Mouse (Mus musculus): Measurements from ENCODE around the gene Rft1. TPM values are rescaled to one million over a fixed set of nuclear protein-coding genes. Genes with fewer than 3 reads are reported as not detected.

The Rft1 gene
- polyA plus RNA-seq, 1 experiment: 18.1 TPM

DNA sequence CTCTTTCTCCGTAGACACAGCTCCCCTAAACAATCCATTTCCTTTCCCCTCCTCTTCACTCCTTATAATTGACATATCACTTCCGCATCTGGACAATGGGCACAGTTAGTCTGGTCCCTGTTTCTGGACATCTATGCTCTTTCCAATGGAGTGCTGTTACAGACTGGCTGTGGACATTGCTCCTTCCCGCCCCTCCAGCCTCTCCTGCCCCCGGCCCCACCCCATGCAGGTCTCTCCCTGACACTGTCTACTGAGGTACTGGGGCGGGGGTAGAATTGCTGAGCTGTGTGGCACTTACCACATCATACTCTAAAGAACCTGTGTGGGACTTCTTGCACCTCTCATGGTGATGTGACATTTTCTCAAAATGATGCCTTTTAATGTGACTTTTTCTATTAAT is 48.9 kb downstream of the Rft1 start:
- Histone ChIP-seq H3K9ac (ENCODE audit: low read depth, poor library complexity, severe bottlenecking) (no peak overlapping the region), H3K36me3 (ENCODE audit: control insufficient read depth, insufficient read depth, low read length, poor library complexity, severe bottlenecking) (no peaks in the 10 kb centered on the region), H3K4me3 (ENCODE audit: low read depth, low read length) (no peak overlapping the region), H3K9me3 (replicated peaks; ENCODE audit: control insufficient read depth, insufficient read depth, low read length, poor library complexity, severe bottlenecking) (no peaks in the 10 kb centered on the region), H3K27me3 (ENCODE audit: control insufficient read depth, insufficient read depth, low read length, poor library complexity, severe bottlenecking) (no peaks in the 10 kb centered on the region), H3K27ac (ENCODE audit: insufficient read depth, low read length) (no peak overlapping the region), H3K4me1 (ENCODE audit: control insufficient read depth, insufficient read depth, low read length) (no peaks in the 10 kb centered on the region)
- TF ChIP-seq POLR2A (IDR thresholded peaks at IDR 0.05; ENCODE audit: insufficient read depth, low read length) (no peak), EP300 (IDR thresholded peaks at IDR 0.05; ENCODE audit: insufficient read depth, low read depth, low read length) (no peak), CTCF (IDR thresholded peaks at IDR 0.05; ENCODE audit: low read depth, low read length) (no peak)

GRCm38 (mm10) chr14:30704098-30704855 is 50.1 kb downstream of the Rft1 start:
- no peak overlapping the region for H3K4me3 ChIP-seq (ENCODE audit: low read depth, low read length)
- H3K27ac ChIP-seq (ENCODE audit: insufficient read depth, low read length): no peak overlapping the region
- no peaks in the 10 kb centered on the region for H3K9me3 ChIP-seq (replicated peaks; ENCODE audit: control insufficient read depth, insufficient read depth, low read length, poor library complexity, severe bottlenecking)
- H3K9ac ChIP-seq (ENCODE audit: low read depth, poor library complexity, severe bottlenecking): no peak overlapping the region
- H3K27me3 ChIP-seq (ENCODE audit: control insufficient read depth, insufficient read depth, low read length, poor library complexity, severe bottlenecking): no peaks in the 10 kb centered on the region
- H3K4me1 ChIP-seq (ENCODE audit: control insufficient read depth, insufficient read depth, low read length): no peaks in the 10 kb centered on the region
- no peak for TF ChIP-seq CTCF (IDR thresholded peaks at IDR 0.05; ENCODE audit: low read depth, low read length)
- no peak for TF ChIP-seq EP300 (IDR thresholded peaks at IDR 0.05; ENCODE audit: insufficient read depth, low read depth, low read length)
- no peak for TF ChIP-seq POLR2A (IDR thresholded peaks at IDR 0.05; ENCODE audit: insufficient read depth, low read length)
- H3K36me3 ChIP-seq (ENCODE audit: control insufficient read depth, insufficient read depth, low read length, poor library complexity, severe bottlenecking): no peaks in the 10 kb centered on the region

- peaks cover 10% of the 10 kb centered on the region for H3K27me3 ChIP-seq (ENCODE audit: control insufficient read depth, insufficient read depth, low read length, poor library complexity, severe bottlenecking)
Observed at GRCm38 (mm10) chr14:30711892-30712291, 57.7 kb downstream of the Rft1 start.

DNA sequence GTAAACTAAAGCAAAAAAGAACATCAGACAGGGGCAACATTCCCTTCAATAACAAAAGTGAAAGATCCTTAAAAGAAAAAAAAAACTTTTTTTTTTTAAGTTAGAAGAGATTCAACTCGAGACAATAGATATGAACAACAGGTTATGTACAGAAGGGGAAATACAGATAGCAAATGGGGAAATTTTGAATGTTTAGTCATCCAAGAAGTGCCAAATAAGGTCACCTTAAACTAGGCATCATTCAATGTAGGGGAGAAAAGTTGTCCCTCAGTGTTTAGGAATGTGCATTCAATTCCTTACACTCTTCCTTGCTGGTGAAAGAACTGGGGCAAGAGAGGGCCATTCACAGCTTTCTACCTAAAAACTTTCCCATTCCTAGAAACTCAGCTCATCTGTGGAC is 59.6 kb downstream of the Rft1 start:
- Histone ChIP-seq H3K27me3 (ENCODE audit: control insufficient read depth, insufficient read depth, low read length, poor library complexity, severe bottlenecking) (peaks cover 11% of the 10 kb centered on the region), H3K36me3 (ENCODE audit: control insufficient read depth, insufficient read depth, low read length, poor library complexity, severe bottlenecking) (no peaks in the 10 kb centered on the region), H3K4me3 (ENCODE audit: low read depth, low read length) (no peak overlapping the region), H3K4me1 (ENCODE audit: control insufficient read depth, insufficient read depth, low read length) (no peaks in the 10 kb centered on the region), H3K9ac (ENCODE audit: low read depth, poor library complexity, severe bottlenecking) (no peak overlapping the region), H3K9me3 (replicated peaks; ENCODE audit: control insufficient read depth, insufficient read depth, low read length, poor library complexity, severe bottlenecking) (no peaks in the 10 kb centered on the region), H3K27ac (ENCODE audit: insufficient read depth, low read length) (no peak overlapping the region)
- TF ChIP-seq POLR2A (IDR thresholded peaks at IDR 0.05; ENCODE audit: insufficient read depth, low read length) (no peak), EP300 (IDR thresholded peaks at IDR 0.05; ENCODE audit: insufficient read depth, low read depth, low read length) (no peak), CTCF (IDR thresholded peaks at IDR 0.05; ENCODE audit: low read depth, low read length) (no peak)

More at GRCm38 (mm10) chr14:30711892-30712291, 57.7 kb downstream of the Rft1 start:
- Histone ChIP-seq H3K36me3 (ENCODE audit: control insufficient read depth, insufficient read depth, low read length, poor library complexity, severe bottlenecking) (no peaks in the 10 kb centered on the region), H3K4me3 (ENCODE audit: low read depth, low read length) (no peak overlapping the region), H3K9me3 (replicated peaks; ENCODE audit: control insufficient read depth, insufficient read depth, low read length, poor library complexity, severe bottlenecking) (no peaks in the 10 kb centered on the region), H3K27ac (ENCODE audit: insufficient read depth, low read length) (no peak overlapping the region), H3K4me1 (ENCODE audit: control insufficient read depth, insufficient read depth, low read length) (no peaks in the 10 kb centered on the region), H3K9ac (ENCODE audit: low read depth, poor library complexity, severe bottlenecking) (no peak overlapping the region)
- TF ChIP-seq CTCF (IDR thresholded peaks at IDR 0.05; ENCODE audit: low read depth, low read length): no peak
- TF ChIP-seq EP300 (IDR thresholded peaks at IDR 0.05; ENCODE audit: insufficient read depth, low read depth, low read length): no peak
- no peak for TF ChIP-seq POLR2A (IDR thresholded peaks at IDR 0.05; ENCODE audit: insufficient read depth, low read length)

DNA sequence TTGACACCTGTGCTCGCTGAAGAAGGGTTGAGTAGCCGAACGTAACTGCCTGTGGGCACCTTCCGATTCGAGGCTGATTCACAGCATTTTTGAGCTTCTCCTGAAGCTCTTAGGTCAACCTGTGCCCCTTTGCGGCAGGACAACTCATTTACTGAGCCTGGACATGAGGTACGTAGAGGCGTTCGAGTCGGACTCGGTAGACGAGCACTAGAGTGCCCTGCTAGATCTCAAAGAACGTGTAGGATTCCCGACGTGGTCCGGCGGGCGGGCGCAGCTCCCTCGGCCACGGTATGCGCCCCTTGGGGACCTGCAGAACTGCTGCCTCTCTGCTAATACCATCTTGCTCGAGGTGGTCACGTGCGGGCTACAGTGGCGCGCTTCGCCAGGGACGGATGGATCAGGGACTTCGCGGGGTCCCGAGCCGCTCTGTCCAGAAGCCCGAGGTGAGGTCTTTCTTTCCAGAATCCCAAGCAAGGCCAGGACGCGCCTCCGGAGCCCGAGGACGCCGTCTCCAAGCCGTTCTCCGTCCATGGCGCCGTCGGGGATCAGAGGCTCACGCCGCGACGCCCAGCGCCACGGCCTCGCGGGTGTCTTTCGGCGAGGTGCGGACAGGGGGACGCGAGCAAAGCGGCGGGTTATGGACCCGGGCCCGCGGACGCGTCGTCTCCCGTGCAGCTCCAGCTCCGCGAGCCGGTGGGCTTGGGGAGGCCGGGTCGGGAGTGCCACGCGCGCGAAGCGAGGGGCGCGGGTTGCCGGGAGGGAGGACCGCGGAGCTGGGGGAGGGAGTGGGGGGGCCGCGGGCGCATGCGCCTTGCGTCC is 60.8 kb downstream of the Rft1 start, which contains the start of gene Sfmbt1:
Sfmbt1 (plus strand) TSS at position 51 of the 819 bp plus-strand sequence.
- H3K36me3 ChIP-seq (ENCODE audit: control insufficient read depth, insufficient read depth, low read length, poor library complexity, severe bottlenecking): no peaks in the 10 kb centered on the region
- peaks cover 11% of the 10 kb centered on the region for H3K27me3 ChIP-seq (ENCODE audit: control insufficient read depth, insufficient read depth, low read length, poor library complexity, severe bottlenecking)
- TF ChIP-seq POLR2A (IDR thresholded peaks at IDR 0.05; ENCODE audit: insufficient read depth, low read length) (no peak), CTCF (IDR thresholded peaks at IDR 0.05; ENCODE audit: low read depth, low read length) (no peak), EP300 (IDR thresholded peaks at IDR 0.05; ENCODE audit: insufficient read depth, low read depth, low read length) (no peak)
- peak within 1 kb of the TSS; percentile 83 for H3K4me3 ChIP-seq (ENCODE audit: low read depth, low read length)
- no peaks in the 10 kb centered on the region for H3K4me1 ChIP-seq (ENCODE audit: control insufficient read depth, insufficient read depth, low read length)
- H3K27ac ChIP-seq (ENCODE audit: insufficient read depth, low read length): no peak within 1 kb of the TSS
- peak within 1 kb of the TSS; percentile 96 for H3K9ac ChIP-seq (ENCODE audit: low read depth, poor library complexity, severe bottlenecking)
- H3K9me3 ChIP-seq (replicated peaks; ENCODE audit: control insufficient read depth, insufficient read depth, low read length, poor library complexity, severe bottlenecking): no peaks in the 10 kb centered on the region

Data from ES-Bruce4 (cell line).